Mouse (Mus musculus): ENCODE measurements at regions not wholly inside any gene's neighbourhood (a gene's known extent, or its start where the extent isn't known, plus 50 kb on each side); places are given as distances from the start of the nearest gene placed in this dataset.

GRCm38 (mm10) chr11:37650095-37650494 lies 414.3 kb upstream of the Tenm2 start:
- Histone ChIP-seq H3K4me1 (ENCODE audit: control insufficient read depth, insufficient read depth, low read length) (no peaks in the 10 kb centered on the region), H3K4me3 (ENCODE audit: insufficient read depth, low read depth, low read length) (no peak overlapping the region), H3K27ac (ENCODE audit: insufficient read depth, low read depth, low read length) (no peak overlapping the region)
- 61% methylated on average over 11 of the region's 11 CpGs for WGBS
- no peak for TF ChIP-seq POLR2A (IDR thresholded peaks at IDR 0.05; ENCODE audit: insufficient read depth, low read depth, low read length)
- TF ChIP-seq CTCF (IDR thresholded peaks at IDR 0.05; ENCODE audit: insufficient read depth, low read depth, low read length), result no peak

- no peak overlapping the region for H3K27ac ChIP-seq (ENCODE audit: insufficient read depth, low read depth, low read length)
These were observed 387.5 kb upstream of the Tenm2 start for GRCm38 (mm10) chr11:37623290-37623689.

DNA sequence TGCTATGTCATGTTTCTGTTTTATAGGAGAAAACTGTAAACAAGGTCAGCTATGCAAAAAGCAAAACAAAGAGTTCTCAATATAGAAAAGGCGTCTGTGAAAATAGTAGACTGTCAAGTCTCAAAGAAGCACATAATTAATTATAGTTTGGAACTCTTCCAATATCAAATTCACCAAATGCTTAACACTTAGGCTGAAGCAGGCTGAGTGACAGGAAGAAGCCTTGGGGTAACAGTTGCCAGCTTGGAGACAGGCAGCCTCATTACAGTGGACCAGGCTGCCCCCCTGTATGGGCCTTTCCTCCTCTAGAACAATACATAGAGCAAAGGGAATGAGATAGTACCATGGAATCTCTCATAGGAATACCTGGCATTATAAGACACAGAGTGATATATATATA lies 364.8 kb upstream of the Tenm2 start:
- Histone ChIP-seq H3K4me1 (ENCODE audit: control insufficient read depth, insufficient read depth, low read length) (no peaks in the 10 kb centered on the region), H3K4me3 (ENCODE audit: insufficient read depth, low read depth, low read length) (no peak overlapping the region), H3K27ac (ENCODE audit: insufficient read depth, low read depth, low read length) (no peak overlapping the region)
- 69% methylated on average over 1 of the region's 1 CpGs for WGBS
- TF ChIP-seq POLR2A (IDR thresholded peaks at IDR 0.05; ENCODE audit: insufficient read depth, low read depth, low read length), result no peak
- no peak for TF ChIP-seq CTCF (IDR thresholded peaks at IDR 0.05; ENCODE audit: insufficient read depth, low read depth, low read length)

More at GRCm38 (mm10) chr11:37623290-37623689, 387.5 kb upstream of the Tenm2 start:
- no peak for TF ChIP-seq CTCF (IDR thresholded peaks at IDR 0.05; ENCODE audit: insufficient read depth, low read depth, low read length)
- no peak for TF ChIP-seq POLR2A (IDR thresholded peaks at IDR 0.05; ENCODE audit: insufficient read depth, low read depth, low read length)
- WGBS, result 79% methylated on average over 2 of the region's 2 CpGs
- Histone ChIP-seq H3K4me1 (ENCODE audit: control insufficient read depth, insufficient read depth, low read length) (no peaks in the 10 kb centered on the region), H3K4me3 (ENCODE audit: insufficient read depth, low read depth, low read length) (no peak overlapping the region)

DNA sequence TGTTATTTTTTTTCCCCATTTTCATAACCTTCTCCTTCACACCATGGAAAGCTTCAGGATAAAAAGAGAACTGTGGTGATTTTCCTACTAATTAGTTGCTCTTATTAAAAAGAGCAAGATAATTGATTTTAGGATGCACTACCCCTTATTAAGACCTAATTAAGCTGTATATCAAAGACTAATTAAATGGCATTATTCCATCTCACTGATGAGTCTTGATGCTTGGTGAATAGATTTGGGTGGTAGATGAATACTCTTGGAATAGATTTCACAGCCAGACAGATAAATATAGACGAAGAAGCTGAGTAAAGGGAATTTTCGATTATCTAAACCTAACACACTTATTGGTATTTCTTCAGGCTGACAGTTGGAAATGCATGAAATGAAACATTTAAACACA lies 346.5 kb upstream of the Tenm2 start:
- WGBS, result 26% methylated on average over 2 of the region's 2 CpGs
- H3K4me1 ChIP-seq (ENCODE audit: control insufficient read depth, insufficient read depth, low read length), result no peaks in the 10 kb centered on the region
- TF ChIP-seq CTCF (IDR thresholded peaks at IDR 0.05; ENCODE audit: insufficient read depth, low read depth, low read length), result no peak
- TF ChIP-seq POLR2A (IDR thresholded peaks at IDR 0.05; ENCODE audit: insufficient read depth, low read depth, low read length), result no peak

GRCm38 (mm10) chr11:37533624-37534023 lies 297.9 kb upstream of the Tenm2 start:
- Histone ChIP-seq H3K4me1 (ENCODE audit: control insufficient read depth, insufficient read depth, low read length) (no peaks in the 10 kb centered on the region), H3K27ac (ENCODE audit: insufficient read depth, low read depth, low read length) (no peak overlapping the region), H3K4me3 (ENCODE audit: insufficient read depth, low read depth, low read length) (no peak overlapping the region)
- WGBS, result 76% methylated on average over 2 of the region's 2 CpGs
- TF ChIP-seq POLR2A (IDR thresholded peaks at IDR 0.05; ENCODE audit: insufficient read depth, low read depth, low read length) (no peak), CTCF (IDR thresholded peaks at IDR 0.05; ENCODE audit: insufficient read depth, low read depth, low read length) (no peak)

More for the DNA sequence above, 346.5 kb upstream of the Tenm2 start:
- no peak overlapping the region for H3K4me3 ChIP-seq (ENCODE audit: insufficient read depth, low read depth, low read length)
- H3K27ac ChIP-seq (ENCODE audit: insufficient read depth, low read depth, low read length), result no peak overlapping the region

DNA sequence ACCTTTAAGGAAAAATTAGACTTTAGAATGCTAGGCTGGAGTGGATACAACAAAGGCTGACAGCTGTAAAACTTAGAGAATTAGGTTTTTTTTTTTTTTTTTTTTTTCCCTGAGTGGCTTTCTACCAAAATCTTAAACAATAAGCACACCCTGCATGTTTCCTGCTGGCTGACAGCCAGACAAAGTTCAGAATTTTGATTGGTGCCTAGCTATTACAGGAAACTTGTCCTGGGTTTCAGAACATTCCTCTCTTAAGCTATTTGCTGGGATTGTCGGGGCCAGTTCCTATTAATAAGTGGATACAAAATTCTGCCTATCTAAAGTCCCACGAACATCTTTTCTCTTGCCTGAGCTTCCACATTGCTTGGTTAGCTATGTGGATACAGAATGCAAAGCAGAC lies 296.7 kb upstream of the Tenm2 start:
- TF ChIP-seq CTCF (IDR thresholded peaks at IDR 0.05; ENCODE audit: insufficient read depth, low read depth, low read length) (no peak), POLR2A (IDR thresholded peaks at IDR 0.05; ENCODE audit: insufficient read depth, low read depth, low read length) (no peak)

DNA sequence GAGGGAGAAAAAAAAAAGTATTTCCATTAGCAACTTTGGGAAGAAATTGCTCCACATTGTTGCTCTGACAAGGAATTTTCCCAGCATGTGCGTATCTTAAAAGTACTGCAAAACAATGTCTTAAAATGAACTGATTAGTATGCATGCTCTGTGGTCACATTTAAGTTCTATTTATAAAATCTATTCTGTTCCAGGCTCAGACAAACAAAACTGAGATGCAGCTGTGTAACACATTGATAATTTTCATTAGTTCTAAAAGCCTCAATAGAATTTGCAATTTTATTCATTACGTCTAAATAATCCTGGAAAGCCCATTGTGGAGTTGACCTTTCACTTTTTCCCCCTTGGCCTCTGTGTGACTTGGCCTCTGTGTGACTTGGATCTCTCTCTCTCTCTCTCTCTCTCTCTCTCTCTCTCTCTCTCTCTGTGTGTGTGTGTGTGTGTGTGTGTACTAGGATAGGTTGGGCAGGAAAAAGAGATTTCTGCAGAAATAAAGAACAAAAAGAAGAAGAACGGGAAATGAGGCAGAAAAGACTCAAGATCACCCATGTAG lies 262.8 kb upstream of the Tenm2 start:
- Histone ChIP-seq H3K27ac (ENCODE audit: insufficient read depth, low read depth, low read length) (no peak overlapping the region), H3K4me1 (ENCODE audit: control insufficient read depth, insufficient read depth, low read length) (peaks cover 2% of the 10 kb centered on the region; the same call in 1 of the 2 replicates), H3K4me3 (ENCODE audit: insufficient read depth, low read depth, low read length) (no peak overlapping the region)
- 50% methylated on average over 3 of the region's 3 CpGs for WGBS
- no peak for TF ChIP-seq POLR2A (IDR thresholded peaks at IDR 0.05; ENCODE audit: insufficient read depth, low read depth, low read length)
- TF ChIP-seq CTCF (IDR thresholded peaks at IDR 0.05; ENCODE audit: insufficient read depth, low read depth, low read length), result no peak

More for the DNA sequence above, 296.7 kb upstream of the Tenm2 start:
- no peak overlapping the region for H3K27ac ChIP-seq (ENCODE audit: insufficient read depth, low read depth, low read length)
- WGBS, result 58% methylated on average over 2 of the region's 2 CpGs
- H3K4me3 ChIP-seq (ENCODE audit: insufficient read depth, low read depth, low read length), result no peak overlapping the region
- H3K4me1 ChIP-seq (ENCODE audit: control insufficient read depth, insufficient read depth, low read length), result no peaks in the 10 kb centered on the region

GRCm38 (mm10) chr11:37497874-37498273 lies 262.1 kb upstream of the Tenm2 start:
- Histone ChIP-seq H3K4me3 (ENCODE audit: insufficient read depth, low read depth, low read length) (no peak overlapping the region), H3K4me1 (ENCODE audit: control insufficient read depth, insufficient read depth, low read length) (peaks cover 2% of the 10 kb centered on the region; the same call in 1 of the 2 replicates), H3K27ac (ENCODE audit: insufficient read depth, low read depth, low read length) (no peak overlapping the region)
- TF ChIP-seq POLR2A (IDR thresholded peaks at IDR 0.05; ENCODE audit: insufficient read depth, low read depth, low read length), result no peak
- no peak for TF ChIP-seq CTCF (IDR thresholded peaks at IDR 0.05; ENCODE audit: insufficient read depth, low read depth, low read length)
- 59% methylated on average over 9 of the region's 9 CpGs for WGBS

GRCm38 (mm10) chr11:37480236-37480635 lies 244.5 kb upstream of the Tenm2 start:
- H3K27ac ChIP-seq (ENCODE audit: insufficient read depth, low read depth, low read length), result no peak overlapping the region
- H3K4me1 ChIP-seq (ENCODE audit: control insufficient read depth, insufficient read depth, low read length), result no peaks in the 10 kb centered on the region
- TF ChIP-seq POLR2A (IDR thresholded peaks at IDR 0.05; ENCODE audit: insufficient read depth, low read depth, low read length) (no peak), CTCF (IDR thresholded peaks at IDR 0.05; ENCODE audit: insufficient read depth, low read depth, low read length) (no peak)
- H3K4me3 ChIP-seq (ENCODE audit: insufficient read depth, low read depth, low read length), result no peak overlapping the region
- 55% methylated on average over 3 of the region's 3 CpGs for WGBS

Measured in olfactory bulb, adult 2 months (tissue).